Mouse (Mus musculus) kidney, adult 18-20 months (tissue): ENCODE results near the gene Wdr73.

Experiments
- DNase-seq: peaks from one replicate; pipeline ENCODE4 v3.0.0; 2021

Wdr73 gene

DNA sequence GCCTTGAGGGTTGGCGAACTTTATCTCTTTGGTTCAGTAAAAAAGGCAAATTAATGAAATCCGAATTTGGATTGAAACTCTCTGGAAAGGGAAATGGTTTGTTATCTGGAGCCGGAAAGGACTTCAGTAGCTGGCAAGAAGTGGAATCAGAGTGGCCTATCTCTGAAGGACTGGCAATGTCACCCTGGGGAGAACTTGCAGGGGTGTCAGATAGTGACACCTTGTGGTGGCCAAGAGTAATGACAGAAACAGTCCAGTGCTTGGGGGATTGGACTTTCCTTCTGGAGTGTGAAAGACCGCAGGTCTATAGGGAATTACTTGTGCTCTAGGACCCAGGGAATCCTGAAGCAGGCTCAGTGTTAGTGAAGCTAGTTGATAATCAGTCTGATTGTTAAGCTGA lies 51.4 kb downstream of the Wdr73 start:
- DNase-seq, result peak; percentile 40

- DNase-seq, result no peak
Observed at GRCm38 (mm10) chr7:80849267-80849666, 51.8 kb downstream of the Wdr73 start.

DNA sequence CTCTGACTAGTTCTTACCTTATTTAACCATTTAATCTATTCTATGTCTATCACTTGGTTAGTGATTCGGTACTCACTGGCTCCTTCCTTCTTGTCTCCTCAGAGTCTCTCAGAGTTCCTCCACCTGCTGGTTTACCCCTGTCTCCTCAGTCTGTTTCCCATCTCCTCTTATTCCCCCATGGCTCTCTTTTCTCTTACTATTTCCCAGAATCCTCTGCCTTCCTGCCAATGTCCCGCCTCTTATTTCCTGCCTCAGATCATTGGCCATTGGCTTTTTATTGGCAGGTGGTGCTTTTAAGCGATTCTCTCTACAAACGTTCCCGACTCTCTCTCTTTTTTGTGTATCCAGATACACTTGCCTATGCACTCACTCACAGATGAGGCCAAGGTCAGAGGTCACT lies 54.4 kb downstream of the Wdr73 start:
- no peak for DNase-seq

DNA sequence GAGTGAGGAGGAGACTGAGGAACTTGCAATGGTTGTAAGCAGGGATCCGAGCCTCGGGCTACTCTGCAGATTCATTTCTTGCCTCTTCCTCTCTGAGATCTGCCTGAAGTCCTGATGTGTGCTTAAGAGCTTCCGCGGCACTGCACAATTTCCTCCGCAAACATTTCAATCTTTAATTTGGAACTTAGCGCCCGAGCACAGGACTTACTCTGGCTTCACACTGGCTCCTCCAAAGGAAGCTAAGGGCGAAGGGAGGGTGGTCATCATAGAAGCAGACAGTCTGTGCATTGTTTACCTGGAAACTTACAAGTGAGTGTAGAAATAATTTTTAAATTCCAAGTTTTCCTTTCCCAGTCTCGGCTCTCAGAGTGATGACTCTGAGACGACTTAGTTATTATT lies 54.8 kb downstream of the Wdr73 start:
- no peak for DNase-seq

DNA sequence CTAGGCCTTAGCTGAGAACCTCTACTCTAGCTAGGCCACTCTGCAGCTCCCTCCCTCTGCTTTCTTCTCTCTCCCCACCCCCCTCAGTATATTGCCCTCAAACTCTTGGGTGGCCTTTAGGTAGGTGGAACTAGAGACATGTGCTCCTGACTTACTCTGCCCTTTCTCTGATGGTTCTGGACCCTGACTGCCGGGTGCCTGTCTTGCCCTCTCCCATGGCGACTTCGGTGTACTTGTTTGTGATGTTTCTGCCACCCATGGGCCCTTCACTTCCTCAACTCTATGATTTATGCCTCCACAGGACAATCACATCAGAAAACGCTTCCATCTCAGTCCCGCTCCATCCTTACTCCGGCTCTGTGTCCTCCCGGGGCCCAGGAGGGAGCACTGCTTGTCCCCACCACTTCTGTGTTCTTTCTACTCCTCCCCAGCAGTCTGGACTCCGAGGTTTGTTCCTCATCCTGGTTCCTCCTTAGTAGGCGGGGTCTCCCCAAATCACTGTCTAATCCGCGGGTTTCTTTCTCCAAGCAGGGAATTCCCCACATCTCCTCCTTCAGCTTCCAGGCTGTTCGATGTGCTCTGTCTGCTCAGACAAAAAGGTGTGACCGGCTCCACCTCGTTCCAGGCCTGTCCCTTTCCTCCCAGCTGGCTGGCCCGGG lies 55.3 kb downstream of the Wdr73 start:
- DNase-seq, result no peak

- no peak for DNase-seq
Observed at GRCm38 (mm10) chr7:80844691-80845090, 56.4 kb downstream of the Wdr73 start.

- no peak for DNase-seq
Observed at GRCm38 (mm10) chr7:80843910-80844640, 57.0 kb downstream of the Wdr73 start.

GRCm38 (mm10) chr7:80843176-80843575 lies 57.9 kb downstream of the Wdr73 start:
- no peak for DNase-seq

DNA sequence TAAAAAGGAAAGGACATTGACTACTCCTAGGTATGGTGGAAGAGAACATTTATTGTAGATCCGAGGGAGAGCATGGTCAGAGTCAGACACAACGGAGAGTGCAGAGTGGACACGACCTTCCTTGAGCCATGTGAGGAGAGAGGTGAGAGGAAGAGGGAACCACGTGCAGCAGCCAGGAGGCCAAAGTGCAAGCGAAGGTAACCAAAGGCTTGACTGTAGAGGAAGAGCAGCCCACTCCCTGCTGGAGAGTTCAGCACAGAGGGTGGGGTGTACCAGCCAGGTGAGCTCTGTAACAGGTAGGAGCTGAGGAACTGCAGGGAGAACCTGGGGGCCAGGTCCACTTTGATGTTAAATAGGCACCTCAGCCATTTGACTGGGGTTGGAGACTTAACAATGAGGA lies 58.9 kb downstream of the Wdr73 start:
- DNase-seq, result no peak

DNA sequence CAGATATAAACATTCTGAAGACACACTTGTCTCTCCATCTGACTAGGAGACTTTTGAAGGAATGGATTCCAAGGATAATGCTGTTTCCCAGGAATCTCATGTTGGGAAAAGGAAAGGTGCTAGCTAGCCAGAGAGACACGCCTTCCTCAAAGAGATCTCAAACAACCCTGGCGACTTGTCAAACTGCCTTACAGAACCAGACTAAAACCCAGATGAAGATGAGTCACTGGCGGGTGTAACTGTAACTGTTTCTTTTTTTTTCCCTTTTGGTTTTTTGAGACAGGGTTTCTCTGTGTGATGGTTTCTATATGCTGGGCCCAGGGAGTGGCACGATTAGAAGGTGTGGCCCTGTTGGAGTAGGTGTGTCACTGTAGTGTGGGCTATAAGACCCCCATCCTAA lies 60.1 kb downstream of the Wdr73 start:
- no peak for DNase-seq
